Mouse (Mus musculus) kidney, adult 2 months (tissue): Measurements from ENCODE around the gene Tmem109.

Source experiments
- CTCF ChIP-seq: fragments of 200-500 bp; conservative IDR thresholded peaks from 2 replicates; pipeline ENCODE4 v1.5.1; 2011; ENCODE audit warnings: low read depth, mild to moderate bottlenecking, control low read depth, low read length, moderate library complexity, mixed read lengths; ENCODE audit not compliant: insufficient read depth, insufficient read length
- POLR2A ChIP-seq: fragments of 200-500 bp; IDR thresholded peaks from one replicate; pipeline ENCODE4 v1.6.1; 2011; ENCODE audit warnings: low read depth, low read length, control low read depth

DNA sequence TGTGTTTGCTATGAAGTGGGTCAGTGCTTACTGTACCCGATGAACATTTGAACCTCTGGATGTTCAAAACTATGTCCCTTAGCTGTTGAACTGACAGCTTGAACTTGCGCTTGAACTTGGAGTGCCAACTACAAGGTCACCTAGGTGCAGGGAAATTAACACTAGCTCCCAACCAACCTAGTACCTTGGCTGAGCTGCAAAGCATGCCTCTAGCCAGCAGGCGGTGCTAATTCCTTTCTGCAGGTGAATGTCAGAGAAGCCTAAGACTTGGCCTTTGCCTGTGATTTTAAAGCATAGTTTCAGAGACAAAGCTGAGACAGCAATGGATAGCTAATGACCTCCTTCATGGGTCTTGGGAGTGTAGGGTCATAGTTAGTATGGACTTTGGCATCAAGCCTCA is 26.1 kb upstream of the Tmem109 start:
- peak; percentile 86 for TF ChIP-seq CTCF
- TF ChIP-seq POLR2A = no peak
